Mouse (Mus musculus) forebrain, embryonic 12.5 days (tissue): ENCODE measurements around the gene Fto. TPM values are rescaled to one million over a fixed set of nuclear protein-coding genes. Genes with fewer than 3 reads are reported as not detected.

Experiments used
- ATAC-seq: fragments of 200-750 bp; cut with Nextera tagmentation; 2 replicates; pipeline ENCODE4 v1.8.0; 2017; ENCODE audit warnings: moderate TSS enrichment; ENCODE audit not compliant: low FRiP score
- H3K27ac ChIP-seq: fragments of 300-500 bp; sonication (generic); 2 replicates; pipeline ENCODE4 v1.5.1; 2016; ENCODE audit warnings: mild to moderate bottlenecking
- H3K27me3 ChIP-seq: fragments of 300-500 bp; sonication (generic); 2 replicates; pipeline ENCODE4 v1.6.1; 2016; ENCODE audit warnings: mild to moderate bottlenecking
- H3K36me3 ChIP-seq: fragments of 300-500 bp; sonication (generic); replicated peaks from 2 replicates; pipeline ENCODE4 v1.6.1; 2016; ENCODE audit warnings: mild to moderate bottlenecking
- H3K4me1 ChIP-seq: fragments of 300-500 bp; sonication (generic); 2 replicates; pipeline ENCODE4 v1.6.1; 2016
- H3K4me2 ChIP-seq: fragments of 300-500 bp; sonication (generic); 2 replicates; pipeline ENCODE4 v1.6.1; 2016; ENCODE audit warnings: mild to moderate bottlenecking, moderate library complexity
- H3K4me3 ChIP-seq: fragments of 300-500 bp; sonication (generic); replicated peaks from 2 replicates; pipeline ENCODE4 v1.5.1; 2016; ENCODE audit warnings: mild to moderate bottlenecking
- H3K9ac ChIP-seq: fragments of 300-500 bp; sonication (generic); 2 replicates; pipeline ENCODE4 v1.6.1; 2016; ENCODE audit warnings: mild to moderate bottlenecking
- H3K9me3 ChIP-seq: fragments of 300-500 bp; sonication (generic); 2 replicates; pipeline ENCODE4 v1.6.1; 2016
- WGBS: fragments of 180-500 bp; shearing (Covaris S2); methylation state at CpG from one replicate; pipeline ENCODE4 v1.1.7; 2016; 5-methylcytosine and 5-hydroxymethylcytosine counted together
- polyA plus RNA-seq: library from polyadenylated mRNA; unstranded; fragments of >200 nt; fragmentation: Nextera tagmentation; extraction: Ambion mirVana; gene quantifications from 2 replicates; pipeline ENCODE4 v1.2.1, GENCODE M21; 2016

Gene Fto
- polyA plus RNA-seq, 1 experiment from 2014 or later: 105 TPM

GRCm38 (mm10) chr8:91410007-91410406, 96.7 kb downstream of the Fto start:
- Histone ChIP-seq H3K27ac (no peak overlapping the region), H3K9me3 (no peaks in the 10 kb centered on the region), H3K36me3 (peaks cover 12% of the 10 kb centered on the region), H3K4me2 (no peak overlapping the region), H3K9ac (no peak overlapping the region), H3K27me3 (no peaks in the 10 kb centered on the region), H3K4me3 (no peak overlapping the region), H3K4me1 (peaks cover 10% of the 10 kb centered on the region)
- no peak for ATAC-seq
- WGBS: 90% methylated on average over 12 of the region's 12 CpGs

GRCm38 (mm10) chr8:91424491-91425074, 111.3 kb downstream of the Fto start:
- no peak overlapping the region for H3K9ac ChIP-seq
- no peaks in the 10 kb centered on the region for H3K27me3 ChIP-seq
- no peak overlapping the region for H3K27ac ChIP-seq
- H3K9me3 ChIP-seq: no peaks in the 10 kb centered on the region
- no peak overlapping the region for H3K4me3 ChIP-seq
- no peaks in the 10 kb centered on the region; the same call in 1 of the 2 replicates for H3K4me1 ChIP-seq
- ATAC-seq: no peak
- no peaks in the 10 kb centered on the region for H3K36me3 ChIP-seq
- H3K4me2 ChIP-seq: no peak overlapping the region
- 90% methylated on average over 5 of the region's 5 CpGs for WGBS

GRCm38 (mm10) chr8:91425251-91425866, 112.0 kb downstream of the Fto start:
- no peak overlapping the region for H3K9ac ChIP-seq
- H3K9me3 ChIP-seq: no peaks in the 10 kb centered on the region
- no peaks in the 10 kb centered on the region; the same call in 1 of the 2 replicates for H3K4me1 ChIP-seq
- ATAC-seq: no peak
- WGBS: 94% methylated on average over 10 of the region's 10 CpGs
- no peaks in the 10 kb centered on the region for H3K27me3 ChIP-seq
- no peak overlapping the region for H3K4me2 ChIP-seq
- H3K27ac ChIP-seq: no peak overlapping the region
- no peaks in the 10 kb centered on the region for H3K36me3 ChIP-seq
- H3K4me3 ChIP-seq: no peak overlapping the region

GRCm38 (mm10) chr8:91426496-91426895, 113.2 kb downstream of the Fto start:
- Histone ChIP-seq H3K4me2 (no peak overlapping the region), H3K4me1 (no peaks in the 10 kb centered on the region; the same call in 1 of the 2 replicates), H3K27me3 (no peaks in the 10 kb centered on the region), H3K9ac (no peak overlapping the region), H3K9me3 (no peaks in the 10 kb centered on the region; the same call in 1 of the 2 replicates), H3K36me3 (no peaks in the 10 kb centered on the region), H3K27ac (no peak overlapping the region), H3K4me3 (no peak overlapping the region)
- no peak for ATAC-seq
- WGBS: 91% methylated on average over 1 of the region's 1 CpGs

GRCm38 (mm10) chr8:91430333-91430940, 117.1 kb downstream of the Fto start:
- no peak for ATAC-seq
- H3K9ac ChIP-seq: no peak overlapping the region
- H3K4me2 ChIP-seq: no peak overlapping the region
- peaks cover 2% of the 10 kb centered on the region; the same call in 1 of the 2 replicates for H3K9me3 ChIP-seq
- WGBS: 95% methylated on average over 3 of the region's 3 CpGs
- no peaks in the 10 kb centered on the region; the same call in 1 of the 2 replicates for H3K4me1 ChIP-seq
- no peaks in the 10 kb centered on the region for H3K27me3 ChIP-seq
- H3K27ac ChIP-seq: no peak overlapping the region
- no peak overlapping the region for H3K4me3 ChIP-seq
- no peaks in the 10 kb centered on the region for H3K36me3 ChIP-seq

- Histone ChIP-seq H3K36me3 (0 out of 2 replicates have a peak, but pooled peaks cover 3% of the 10 kb centered on the region), H3K4me3 (no peak overlapping the region), H3K4me2 (no peak overlapping the region), H3K4me1 (no peaks in the 10 kb centered on the region), H3K27ac (no peak overlapping the region), H3K27me3 (no peaks in the 10 kb centered on the region), H3K9ac (no peak overlapping the region), H3K9me3 (0 out of 2 replicates have a peak, but pooled peaks cover 2% of the 10 kb centered on the region)
- 96% methylated on average over 15 of the region's 15 CpGs for WGBS
- ATAC-seq: no peak
These were observed 122.7 kb downstream of the Fto start for GRCm38 (mm10) chr8:91436036-91436435.

- WGBS: 79% methylated on average over 4 of the region's 4 CpGs
- no peaks in the 10 kb centered on the region for H3K27me3 ChIP-seq
- peaks cover 4% of the 10 kb centered on the region; the same call in 1 of the 2 replicates for H3K36me3 ChIP-seq
- H3K4me2 ChIP-seq: no peak overlapping the region
- no peak for ATAC-seq
- H3K9me3 ChIP-seq: no peaks in the 10 kb centered on the region
- no peak overlapping the region for H3K27ac ChIP-seq
- H3K9ac ChIP-seq: no peak overlapping the region
- peaks cover 6% of the 10 kb centered on the region; the same call in 1 of the 2 replicates for H3K4me1 ChIP-seq
- H3K4me3 ChIP-seq: no peak overlapping the region
These were observed 130.6 kb downstream of the Fto start for GRCm38 (mm10) chr8:91443911-91444310.

GRCm38 (mm10) chr8:91444636-91445410, 131.5 kb downstream of the Fto start:
- 79% methylated on average over 11 of the region's 11 CpGs for WGBS
- no peak overlapping the region for H3K4me2 ChIP-seq
- H3K36me3 ChIP-seq: peaks cover 4% of the 10 kb centered on the region; the same call in 1 of the 2 replicates
- no peak overlapping the region for H3K9ac ChIP-seq
- H3K4me3 ChIP-seq: no peak overlapping the region
- H3K9me3 ChIP-seq: no peaks in the 10 kb centered on the region
- H3K27ac ChIP-seq: no peak overlapping the region
- no peak for ATAC-seq
- peaks cover 6% of the 10 kb centered on the region; the same call in 1 of the 2 replicates for H3K4me1 ChIP-seq
- H3K27me3 ChIP-seq: no peaks in the 10 kb centered on the region

GRCm38 (mm10) chr8:91445516-91445915, 132.2 kb downstream of the Fto start:
- Histone ChIP-seq H3K9ac (no peak overlapping the region), H3K36me3 (peaks cover 4% of the 10 kb centered on the region; the same call in 1 of the 2 replicates), H3K27ac (no peak overlapping the region), H3K4me2 (no peak overlapping the region), H3K4me3 (no peak overlapping the region), H3K27me3 (no peaks in the 10 kb centered on the region), H3K4me1 (peaks cover 6% of the 10 kb centered on the region; the same call in 1 of the 2 replicates), H3K9me3 (no peaks in the 10 kb centered on the region)
- WGBS: 74% methylated on average over 10 of the region's 10 CpGs
- ATAC-seq: no peak

GRCm38 (mm10) chr8:91446008-91446407, 132.7 kb downstream of the Fto start:
- WGBS: 90% methylated on average over 5 of the region's 5 CpGs
- no peak overlapping the region for H3K27ac ChIP-seq
- no peak overlapping the region for H3K9ac ChIP-seq
- no peak for ATAC-seq
- peaks cover 6% of the 10 kb centered on the region; the same call in 1 of the 2 replicates for H3K4me1 ChIP-seq
- H3K4me3 ChIP-seq: no peak overlapping the region
- H3K4me2 ChIP-seq: no peak overlapping the region
- H3K9me3 ChIP-seq: no peaks in the 10 kb centered on the region
- H3K36me3 ChIP-seq: peaks cover 4% of the 10 kb centered on the region; the same call in 1 of the 2 replicates
- no peaks in the 10 kb centered on the region for H3K27me3 ChIP-seq

- no peak for ATAC-seq
- WGBS: 83% methylated on average over 7 of the region's 7 CpGs
- H3K27me3 ChIP-seq: no peaks in the 10 kb centered on the region
- H3K27ac ChIP-seq: no peak overlapping the region
- no peak overlapping the region for H3K9ac ChIP-seq
- no peak overlapping the region for H3K4me2 ChIP-seq
- H3K36me3 ChIP-seq: no peaks in the 10 kb centered on the region
- H3K9me3 ChIP-seq: no peaks in the 10 kb centered on the region
- no peak overlapping the region for H3K4me3 ChIP-seq
- H3K4me1 ChIP-seq: peaks cover 6% of the 10 kb centered on the region; the same call in 1 of the 2 replicates
These were observed 135.5 kb downstream of the Fto start for GRCm38 (mm10) chr8:91448667-91449329.
